Mouse (Mus musculus) G1E (cell line): Measurements from ENCODE around the gene H2-Ob. TPM values are rescaled to one million over a fixed set of nuclear protein-coding genes. Genes with fewer than 3 reads are reported as not detected.

ENCODE experiments used
- ATAC-seq: 2 replicates; pipeline ENCODE4 v1.8.0; 2016; ENCODE audit warnings: mild to moderate bottlenecking; ENCODE audit not compliant: insufficient number of reproducible peaks, poor library complexity, low FRiP score, severe bottlenecking; ENCODE audit errors: extremely low read depth
- DNase-seq: peaks from one replicate; pipeline ENCODE4 v3.0.0; 2012; ENCODE audit warnings: low spot score
- H3K27me3 ChIP-seq: 2 replicates; pipeline ENCODE4 v1.6.1; 2012; ENCODE audit warnings: mild to moderate bottlenecking, low read length, inconsistent platforms; ENCODE audit not compliant: insufficient read depth
- H3K36me3 ChIP-seq: replicated peaks from 2 replicates; pipeline ENCODE3; 2012; ENCODE audit warnings: mild to moderate bottlenecking, inconsistent platforms
- H3K4me1 ChIP-seq: 2 replicates; pipeline ENCODE4 v1.6.1; 2012; ENCODE audit warnings: low read depth, low read length, inconsistent platforms, mixed read lengths; ENCODE audit not compliant: insufficient read depth
- H3K4me3 ChIP-seq: 2 replicates; pipeline ENCODE4 v1.5.1; 2012; ENCODE audit warnings: low read depth, mild to moderate bottlenecking, inconsistent platforms, low read length, moderate library complexity, mixed read lengths
- H3K9me3 ChIP-seq: replicated peaks from 2 replicates; pipeline ENCODE4 v1.6.1; 2012; ENCODE audit warnings: inconsistent platforms
- CTCF ChIP-seq: IDR thresholded peaks from 2 replicates; pipeline ENCODE4 v1.5.1; 2012; ENCODE audit warnings: low read depth, low read length, inconsistent platforms, mixed read lengths
- GATA1 ChIP-seq: IDR thresholded peaks from 2 replicates; pipeline ENCODE4 v1.6.1; 2012; ENCODE audit warnings: borderline replicate concordance, low read length, inconsistent platforms, mixed read lengths
- GATA2 ChIP-seq: IDR thresholded peaks from 2 replicates; pipeline ENCODE4 v1.6.1; 2012; ENCODE audit warnings: low read depth, low read length, inconsistent platforms, borderline replicate concordance
- POLR2AphosphoS5 ChIP-seq: IDR thresholded peaks from 2 replicates; pipeline ENCODE4 v1.6.1; 2012; ENCODE audit warnings: low read depth, low read length, inconsistent platforms; ENCODE audit not compliant: insufficient replicate concordance
- TAL1 ChIP-seq: conservative IDR thresholded peaks from 2 replicates; pipeline ENCODE4 v1.6.1; 2012; ENCODE audit warnings: low read depth, low read length, inconsistent platforms, mixed read lengths
- polyA plus RNA-seq: library from polyadenylated mRNA; stranded (reverse); fragments of >175 nt; gene quantifications from 2 replicates; pipeline ENCODE4 v1.2.3, GENCODE M21; 2012
- total RNA-seq, 2 experiments: library from RNA; stranded (forward) in 1 of 2; stranded (reverse) in 1 of 2; fragments of 200-1000 nt in 1 of 2; fragments of >200 nt in 1 of 2; fragmentation: Nextera tagmentation in 1 of 2; gene quantifications; 2 replicates each; pipeline ENCODE4 v1.2.3; 2014 to 2017

Gene H2-Ob
- total and polyA plus RNA-seq, 3 experiments: 0.11 TPM; not detected in 2

- no peaks in the 10 kb centered on the region for H3K36me3 ChIP-seq
- DNase-seq (peak; percentile 20), ATAC-seq (no peak)
- H3K4me1 ChIP-seq: no peaks in the 10 kb centered on the region
- peaks cover 10% of the 10 kb centered on the region for H3K9me3 ChIP-seq
- TF ChIP-seq GATA1 (no peak), CTCF (no peak), TAL1 (no peak), POLR2AphosphoS5 (no peak), GATA2 (no peak)
- no peak overlapping the region for H3K4me3 ChIP-seq
- H3K27me3 ChIP-seq: peaks cover 34% of the 10 kb centered on the region
Measured at GRCm38 (mm10) chr17:34263068-34263467, 24.4 kb downstream of the H2-Ob start.

- H3K27me3 ChIP-seq: peaks cover 32% of the 10 kb centered on the region
- no peak for ATAC-seq
Measured at GRCm38 (mm10) chr17:34263811-34264371, 25.2 kb downstream of the H2-Ob start.

GRCm38 (mm10) chr17:34264452-34265351 lies 26.0 kb downstream of the H2-Ob start:
- Histone ChIP-seq H3K4me1 (no peaks in the 10 kb centered on the region), H3K36me3 (no peaks in the 10 kb centered on the region), H3K9me3 (peaks cover 10% of the 10 kb centered on the region), H3K27me3 (peaks cover 28% of the 10 kb centered on the region), H3K4me3 (peak overlapping the region; percentile 30; the same call in 1 of the 2 replicates)
- ATAC-seq (no peak), DNase-seq (no peak)
- no peak for TF ChIP-seq GATA1
- TF ChIP-seq TAL1: no peak
- TF ChIP-seq POLR2AphosphoS5: no peak
- TF ChIP-seq GATA2: no peak
- no peak for TF ChIP-seq CTCF

More at GRCm38 (mm10) chr17:34263811-34264371, 25.2 kb downstream of the H2-Ob start:
- peaks cover 10% of the 10 kb centered on the region for H3K9me3 ChIP-seq
- no peaks in the 10 kb centered on the region for H3K36me3 ChIP-seq
- no peaks in the 10 kb centered on the region for H3K4me1 ChIP-seq
- DNase-seq: no peak
- no peak overlapping the region for H3K4me3 ChIP-seq
- TF ChIP-seq GATA1: no peak
- no peak for TF ChIP-seq GATA2
- TF ChIP-seq POLR2AphosphoS5: no peak
- TF ChIP-seq CTCF: no peak
- no peak for TF ChIP-seq TAL1

- TF ChIP-seq GATA2 (no peak), CTCF (no peak), POLR2AphosphoS5 (no peak)
- Histone ChIP-seq H3K36me3 (no peaks in the 10 kb centered on the region), H3K4me1 (no peaks in the 10 kb centered on the region), H3K27me3 (peaks cover 21% of the 10 kb centered on the region), H3K4me3 (no peak overlapping the region), H3K9me3 (peaks cover 10% of the 10 kb centered on the region)
- ATAC-seq (no peak), DNase-seq (no peak)
Measured at GRCm38 (mm10) chr17:34268262-34268661, 29.6 kb downstream of the H2-Ob start.

GRCm38 (mm10) chr17:34268748-34269147 lies 30.0 kb downstream of the H2-Ob start:
- Histone ChIP-seq H3K36me3 (no peaks in the 10 kb centered on the region), H3K27me3 (peaks cover 20% of the 10 kb centered on the region), H3K9me3 (peaks cover 10% of the 10 kb centered on the region), H3K4me3 (no peak overlapping the region), H3K4me1 (no peaks in the 10 kb centered on the region)
- no peak for TF ChIP-seq POLR2AphosphoS5
- TF ChIP-seq CTCF: no peak
- no peak for TF ChIP-seq GATA1
- TF ChIP-seq GATA2: no peak
- TF ChIP-seq TAL1: no peak
- DNase-seq: no peak
- no peak for ATAC-seq

GRCm38 (mm10) chr17:34269817-34270216 lies 31.1 kb downstream of the H2-Ob start:
- no peaks in the 10 kb centered on the region for H3K36me3 ChIP-seq
- no peaks in the 10 kb centered on the region for H3K4me1 ChIP-seq
- H3K27me3 ChIP-seq: peaks cover 17% of the 10 kb centered on the region
- H3K9me3 ChIP-seq: peaks cover 5% of the 10 kb centered on the region
- DNase-seq (no peak), ATAC-seq (no peak)
- TF ChIP-seq TAL1: no peak
- TF ChIP-seq CTCF: no peak
- H3K4me3 ChIP-seq: no peak overlapping the region
